Mouse (Mus musculus): ENCODE results near the gene Ckap4.
"Not testable (repeated sequence)": the region's sequence is repeated elsewhere in the genome, so short reads cannot be mapped to it uniquely, and the experiment has no call there.

The Ckap4 gene

DNA sequence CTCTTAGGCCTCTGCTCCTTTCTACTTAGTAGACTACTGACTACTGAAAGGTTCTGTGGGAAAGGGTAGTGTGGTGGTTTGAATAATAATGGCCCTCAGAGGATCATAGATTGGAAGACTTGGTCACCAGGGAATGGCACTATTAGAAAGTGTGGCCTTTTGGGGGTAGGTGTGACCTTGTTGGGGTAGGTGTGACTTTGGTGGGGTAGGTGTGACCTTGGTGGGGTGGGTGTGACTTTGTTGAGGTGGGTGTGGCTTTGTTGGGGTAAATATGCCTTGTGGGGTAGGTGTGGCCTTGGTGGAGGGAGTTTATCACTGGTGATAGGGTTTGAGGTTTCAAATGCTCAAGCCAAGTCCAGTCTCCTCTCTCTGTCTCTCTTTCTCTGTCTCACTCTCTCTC lies 21.1 kb downstream of the Ckap4 start:
- no peak for DNase-seq (ENCODE audit: low read depth in 1 of 2, low spot score in 2 of 2)

GRCm38 (mm10) chr10:84508603-84509002 lies 25.3 kb downstream of the Ckap4 start:
- DNase-seq (ENCODE audit: low read depth in 1 of 2, low spot score in 2 of 2): peak; percentile 12 to 22

- no peak for DNase-seq (ENCODE audit: low read depth in 1 of 2, low spot score in 2 of 2)
These were observed 35.0 kb downstream of the Ckap4 start for GRCm38 (mm10) chr10:84498867-84499266.

GRCm38 (mm10) chr10:84496805-84497204 lies 37.1 kb downstream of the Ckap4 start:
- DNase-seq (ENCODE audit: low read depth in 1 of 2, low spot score in 2 of 2): no peak

- no peak for DNase-seq (ENCODE audit: low read depth in 1 of 2, low spot score in 2 of 2)
These were observed 39.4 kb downstream of the Ckap4 start for GRCm38 (mm10) chr10:84494432-84494831.

GRCm38 (mm10) chr10:84490115-84490514 lies 43.7 kb downstream of the Ckap4 start:
- no peak for DNase-seq (ENCODE audit: low read depth in 1 of 2, low spot score in 2 of 2)

- peak; percentile 27 to 43 for DNase-seq (ENCODE audit: low read depth in 1 of 2, low spot score in 2 of 2)
These were observed 45.5 kb downstream of the Ckap4 start for GRCm38 (mm10) chr10:84488315-84488714.

DNA sequence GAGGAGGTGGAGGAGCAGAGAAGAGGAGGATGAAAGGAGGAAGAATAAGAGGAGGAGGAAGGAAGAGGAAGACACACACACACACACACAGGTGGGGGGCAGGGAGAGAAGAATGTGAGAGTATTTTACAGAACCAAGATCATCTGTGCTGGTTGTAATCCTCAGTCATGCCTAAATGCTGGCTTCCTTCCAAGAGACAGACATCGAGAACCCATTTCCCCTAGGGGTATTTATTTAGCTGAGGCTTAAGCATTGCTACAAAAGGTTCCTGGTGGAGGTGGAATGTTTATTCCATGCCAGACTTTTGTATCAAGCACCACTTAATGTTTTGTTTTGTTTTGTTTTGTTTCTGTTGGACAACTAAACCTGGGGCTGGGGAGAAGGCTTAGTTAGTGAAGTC lies 49.2 kb downstream of the Ckap4 start:
- DNase-seq (ENCODE audit: low read depth in 1 of 2, low spot score in 2 of 2): no peak

DNA sequence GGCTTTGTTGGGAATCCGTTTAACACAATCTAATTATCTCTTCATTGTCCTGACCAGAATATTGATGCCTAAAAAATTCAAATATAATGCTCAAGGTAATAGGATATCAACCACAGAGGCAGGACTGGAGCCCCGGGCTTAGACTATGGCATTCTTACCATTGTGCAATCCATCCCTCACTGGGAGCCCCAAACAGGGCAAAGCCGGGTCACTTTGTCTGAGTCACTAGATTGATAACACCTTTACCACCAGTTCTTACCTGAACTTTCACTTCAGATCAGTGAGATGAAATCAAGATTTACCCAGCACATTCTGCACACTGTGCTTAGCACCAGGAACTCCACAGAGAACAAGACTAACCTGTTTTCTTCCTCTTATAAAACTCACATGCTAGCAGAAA lies 50.3 kb downstream of the Ckap4 start:
- no peak for DNase-seq (ENCODE audit: low read depth in 1 of 2, low spot score in 2 of 2)

DNA sequence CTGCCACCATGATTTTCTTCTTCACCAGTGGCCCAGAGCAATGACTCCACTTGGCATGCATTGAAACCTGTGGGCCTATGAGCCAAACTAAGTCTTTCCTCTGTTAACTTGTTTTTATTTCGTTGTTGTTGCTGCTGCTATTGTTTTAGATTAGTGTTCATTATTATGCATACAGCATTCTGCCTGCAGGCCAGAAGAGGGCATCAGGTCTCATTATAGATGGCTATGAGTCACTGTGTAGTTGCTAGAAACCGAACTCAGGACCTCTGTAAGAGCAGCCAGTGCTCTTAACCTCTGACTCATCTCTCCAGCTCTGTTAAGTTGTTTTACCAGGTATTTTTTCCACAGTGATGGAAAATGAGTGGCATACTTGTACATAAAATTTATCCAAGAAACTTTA lies 50.8 kb downstream of the Ckap4 start:
- DNase-seq (ENCODE audit: low read depth in 1 of 2, low spot score in 2 of 2): no peak

DNA sequence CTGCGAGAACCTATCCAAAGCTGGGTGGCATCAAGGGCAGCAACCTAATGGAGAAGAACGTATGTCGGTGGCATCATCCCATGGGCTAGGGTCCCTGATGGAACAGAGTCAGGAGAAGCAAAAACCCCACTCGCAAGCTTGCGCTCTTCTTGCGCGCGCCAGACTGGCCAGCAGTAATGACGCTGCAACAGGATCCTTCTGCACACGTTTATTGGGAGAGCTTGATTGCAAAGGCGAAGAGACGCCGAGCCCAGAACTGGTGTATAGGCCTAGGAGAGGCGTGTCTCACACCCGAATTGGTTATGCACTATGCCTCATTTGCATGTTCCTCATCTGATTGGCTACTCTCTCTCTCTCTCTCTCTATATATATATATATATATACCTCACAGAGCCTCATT lies 51.4 kb downstream of the Ckap4 start:
- DNase-seq (ENCODE audit: low read depth in 1 of 2, low spot score in 2 of 2): not testable (repeated sequence)

- DNase-seq (ENCODE audit: low read depth in 1 of 2, low spot score in 2 of 2): no peak
These were observed 52.6 kb downstream of the Ckap4 start for GRCm38 (mm10) chr10:84481327-84481671.

DNA sequence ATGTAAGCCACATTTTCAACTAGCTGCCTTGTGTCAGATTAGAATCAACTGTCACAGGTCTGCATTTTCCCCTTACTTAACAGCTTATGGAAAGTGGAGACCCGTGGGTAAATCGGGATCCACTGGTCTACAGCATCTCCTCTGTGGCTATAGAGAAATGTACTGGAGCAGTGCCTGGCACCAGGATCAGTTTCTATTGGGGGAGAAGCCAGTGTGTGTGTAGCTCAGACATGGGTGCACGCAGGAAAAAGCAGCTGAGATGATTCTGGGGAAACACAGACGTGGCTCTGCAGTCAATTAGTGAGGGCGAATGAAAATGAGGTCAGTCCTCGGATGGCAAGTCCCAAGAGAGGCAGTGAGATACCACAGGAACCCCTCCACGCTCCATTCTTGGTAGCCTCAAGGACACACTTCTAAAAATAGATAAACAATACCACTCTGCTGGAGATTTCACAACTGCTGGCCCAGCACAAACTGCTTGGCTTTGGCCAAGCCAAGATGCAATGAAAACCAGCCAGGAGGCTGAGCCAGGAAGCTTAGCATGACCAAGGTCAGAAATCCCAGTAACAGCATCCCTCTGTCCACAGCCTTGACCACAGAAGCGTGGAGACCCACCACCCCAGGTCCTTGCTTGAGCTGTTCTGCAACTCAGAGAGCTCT lies 53.1 kb downstream of the Ckap4 start:
- DNase-seq (ENCODE audit: low read depth in 1 of 2, low spot score in 2 of 2): no peak

GRCm38 (mm10) chr10:84480146-84480545 lies 53.7 kb downstream of the Ckap4 start:
- DNase-seq (ENCODE audit: low read depth in 1 of 2, low spot score in 2 of 2): no peak

DNA sequence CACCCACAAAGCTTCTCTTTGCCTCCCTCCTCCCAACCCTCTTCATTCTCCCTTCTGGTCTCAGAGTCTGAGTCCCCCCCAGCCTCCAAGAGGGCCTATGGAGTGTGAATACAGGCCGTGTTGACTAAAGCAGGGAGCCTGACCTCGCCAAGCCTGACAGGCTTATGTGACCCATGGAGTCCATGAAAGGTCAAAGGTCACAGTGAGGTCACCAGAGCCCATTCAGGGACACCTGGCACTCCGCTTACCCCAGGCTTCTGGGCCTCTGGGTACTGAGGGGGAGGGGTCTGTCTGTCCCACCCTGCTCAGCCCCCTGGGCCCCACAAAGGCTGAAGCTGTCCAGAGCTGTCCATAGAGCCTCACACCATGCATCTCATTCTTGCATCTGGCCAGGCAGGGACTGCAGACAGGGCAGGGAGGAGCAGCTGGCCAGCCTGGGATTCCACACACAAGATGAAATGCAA lies 56.2 kb downstream of the Ckap4 start:
- no peak for DNase-seq (ENCODE audit: low read depth in 1 of 2, low spot score in 2 of 2)

- DNase-seq (ENCODE audit: low read depth in 1 of 2, low spot score in 2 of 2): no peak
These were observed 56.7 kb downstream of the Ckap4 start for GRCm38 (mm10) chr10:84477045-84477612.

Data from monocyte, adult 2 months (primary cell).